Mouse (Mus musculus): ENCODE results near the gene Gm28038.

DNA sequence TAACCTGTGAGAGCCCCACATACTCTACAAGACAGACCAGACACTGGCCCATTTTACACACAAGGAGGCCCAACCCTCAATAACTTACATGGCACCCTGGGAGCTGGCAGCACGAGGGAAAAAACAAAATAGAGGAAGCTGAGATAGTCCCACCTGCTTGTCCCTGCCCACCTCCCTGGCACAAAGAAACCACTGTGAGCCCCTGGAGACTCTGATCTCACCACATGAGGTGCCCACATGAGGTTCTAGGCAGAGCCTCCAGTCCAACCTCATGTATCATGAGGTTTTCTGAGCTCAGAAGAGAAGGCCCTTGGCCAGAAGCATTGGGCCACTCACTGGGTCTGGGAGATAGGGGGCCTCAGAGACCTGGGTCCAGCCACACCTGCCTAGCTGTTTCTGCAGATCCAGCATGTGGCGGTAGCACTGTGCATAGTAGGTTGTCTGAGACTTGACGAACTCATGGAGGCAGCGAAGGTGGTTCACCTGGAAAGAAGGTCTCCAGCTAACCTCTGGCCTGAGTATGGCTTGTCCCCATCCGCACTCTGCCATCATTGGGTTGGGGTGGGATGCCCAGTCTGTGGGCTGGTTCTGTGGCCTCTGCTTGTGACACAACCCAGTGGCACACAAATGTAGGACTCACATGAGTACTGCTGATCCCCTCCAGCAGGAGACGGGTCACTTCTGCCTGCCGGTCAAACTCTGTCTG, 65.3 kb downstream of the Gm28038 start:
- TF ChIP-seq CTCF (IDR thresholded peaks at IDR 0.05; ENCODE audit: control insufficient read depth, insufficient read depth, low read length) (no peak), POLR2A (IDR thresholded peaks at IDR 0.05; ENCODE audit: borderline replicate concordance, control insufficient read depth, low read depth, low read length) (no peak)

Measured in bone marrow, adult 2 months (tissue).